ENCODE assay signal across 8 mouse cellular contexts in the genomic region with DNA sequence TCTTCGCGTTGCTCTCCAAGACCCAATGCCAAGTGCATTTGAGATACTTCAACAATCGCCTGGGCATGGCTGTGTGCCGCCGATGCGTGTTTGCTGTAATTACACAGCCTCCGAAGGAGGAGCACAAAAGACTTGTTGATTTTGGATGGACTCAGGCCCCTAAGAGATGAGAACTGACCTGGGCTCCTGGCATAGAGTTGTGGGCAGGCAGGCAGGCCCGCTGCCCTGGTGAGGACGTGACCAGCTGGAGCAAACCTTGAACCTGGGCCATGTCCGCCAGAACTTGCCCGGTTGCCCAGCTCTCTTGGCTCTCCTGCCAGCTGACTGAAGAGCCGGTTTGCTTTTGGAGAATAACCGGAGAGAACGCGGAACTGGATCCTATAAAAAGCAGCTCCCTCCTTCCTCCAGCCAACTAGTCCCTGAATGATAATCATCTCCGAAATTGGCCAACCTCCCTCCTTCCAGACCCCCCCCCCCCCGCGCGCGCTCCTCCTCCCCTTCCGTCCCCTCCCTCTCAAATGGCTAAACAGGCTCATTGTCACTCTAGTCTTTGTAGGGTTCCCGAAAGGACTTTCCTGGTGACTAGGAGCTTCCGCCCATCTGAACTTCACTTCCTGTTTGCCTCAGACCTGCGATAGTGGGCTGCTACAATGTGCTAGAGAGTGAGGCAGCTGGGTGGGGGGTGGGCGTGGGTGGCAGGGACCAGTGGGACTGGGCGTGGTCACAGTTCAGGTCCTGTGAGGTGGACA.
DNase-seq lines count a peak whose midpoint lies in the region; ATAC-seq and TF ChIP-seq lines count a peak whose summit lies in the region.

No protein-coding gene starts in this region.

- no peaks in the 10 kb centered on the region for H3K9me3 ChIP-seq in kidney, embryonic 16.5 days (ENCODE audit: low read length)

- TF ChIP-seq CTCF in liver, adult 2 months (IDR thresholded peaks at IDR 0.05; ENCODE audit: low read depth, low read length) = no peak
- no peak for TF ChIP-seq CTCF in brain, embryonic 14.5 days (IDR thresholded peaks at IDR 0.05; ENCODE audit: borderline replicate concordance, extremely low read depth, insufficient read depth, insufficient read length)

- intact Hi-C loops in gastrocnemius, postnatal 14 days (cut with DNase I; ENCODE audit: low total_unique reads) = no loop called here

- ATAC-seq in kidney, embryonic 16.5 days (ENCODE audit: low FRiP score, low TSS enrichment) = peak; percentile 72; the same call in 1 of the 2 replicates
- no peak for ATAC-seq in megakaryocyte-erythroid progenitor cell, adult 5-6 weeks (replicated peaks; ENCODE audit: low FRiP score, low TSS enrichment, poor library complexity, severe bottlenecking)

- H3K79me2 ChIP-seq in liver, adult 2 months (ENCODE audit: control insufficient read depth, insufficient read depth, low read length) = no peaks in the 10 kb centered on the region

- TF ChIP-seq POLR2A in liver, adult 2 months (IDR thresholded peaks at IDR 0.05; ENCODE audit: extremely low read depth, insufficient read depth, low read length) = 0 out of 2 replicates have a peak, but pooled peaks have one; percentile 4
- TF ChIP-seq POLR2A in brain, embryonic 14.5 days (IDR thresholded peaks at IDR 0.05; ENCODE audit: borderline replicate concordance, extremely low read depth, insufficient read depth, insufficient read length, poor library complexity, severe bottlenecking) = no peak

- H3K36me3 ChIP-seq in liver, adult 2 months (ENCODE audit: control insufficient read depth, insufficient read depth, low read length) = no peaks in the 10 kb centered on the region
- H3K36me3 ChIP-seq in kidney, embryonic 16.5 days (ENCODE audit: insufficient read depth, low read length) = no peaks in the 10 kb centered on the region

- H3K27ac ChIP-seq in liver, adult 2 months (replicated peaks; ENCODE audit: insufficient read depth, low read depth, low read length) = peak overlapping the region; percentile 24; the same call in 1 of the 2 replicates
- H3K27ac ChIP-seq in kidney, embryonic 16.5 days (ENCODE audit: low read length) = no peak overlapping the region

- H3K4me3 ChIP-seq in liver, adult 2 months (ENCODE audit: insufficient read depth, low read depth, low read length) = no peak overlapping the region
- no peak overlapping the region for H3K4me3 ChIP-seq in kidney, embryonic 16.5 days (ENCODE audit: low read length)

- no peak overlapping the region for H3K4me2 ChIP-seq in kidney, embryonic 16.5 days (replicated peaks; ENCODE audit: low read depth, low read length)

- H3K27me3 ChIP-seq in liver, adult 2 months (ENCODE audit: control insufficient read depth, insufficient read depth, low read length) = no peaks in the 10 kb centered on the region
- peaks cover 23% of the 10 kb centered on the region for H3K27me3 ChIP-seq in kidney, embryonic 16.5 days (ENCODE audit: insufficient read depth, low read length)

- peak; percentile 99 for DNase-seq in liver, adult 2 months (ENCODE audit: extremely low read depth, low read depth, low spot score)
- no peak for DNase-seq in liver
- peak; percentile 72 for DNase-seq in brain, embryonic 14.5 days (ENCODE audit: low read depth)
- peak; percentile 58 for DNase-seq in gastrocnemius, postnatal 14 days
- DNase-seq in lung, postnatal 25 days (ENCODE audit: low spot score) = peak; percentile 40
- DNase-seq in frontal cortex, postnatal 25 days (ENCODE audit: low spot score in 2 of 2) = no peak

- H3K4me1 ChIP-seq in liver, adult 2 months (ENCODE audit: control insufficient read depth, insufficient read depth, low read length) = peaks cover 14% of the 10 kb centered on the region
- peaks cover 14% of the 10 kb centered on the region for H3K4me1 ChIP-seq in kidney, embryonic 16.5 days (ENCODE audit: insufficient read depth, low read length)

- WGBS in liver, adult 2 months = 17% methylated on average over 26 of the region's 26 CpGs
- WGBS in kidney, embryonic 16.5 days = 71% methylated on average over 26 of the region's 26 CpGs

- peak overlapping the region; percentile 5; the same call in 1 of the 2 replicates for H3K9ac ChIP-seq in liver, adult 2 months (ENCODE audit: low read depth, low read length)
- no peak overlapping the region for H3K9ac ChIP-seq in kidney, embryonic 16.5 days (replicated peaks; ENCODE audit: low read length)

Comparison
In these comparisons a context has a peak if more than half of its experiments do, and no peak if none do; other contexts are left out.
1. DNase-seq: peak in liver, adult 2 months (single experiment), brain, embryonic 14.5 days (single experiment), gastrocnemius, postnatal 14 days (single experiment) and lung, postnatal 25 days (single experiment); none in liver (single experiment) and frontal cortex, postnatal 25 days (0 of 2).